Mouse (Mus musculus) forebrain, postnatal 0 days (tissue): ENCODE measurements around the gene Zfp335. TPM values are rescaled to one million over a fixed set of nuclear protein-coding genes. Genes with fewer than 3 reads are reported as not detected.

Experiments used
- ATAC-seq: fragments of 200-750 bp; cut with Nextera tagmentation; 2 replicates; pipeline ENCODE4 v1.8.0; 2017; ENCODE audit warnings: mild to moderate bottlenecking, moderate library complexity
- DNase-seq: peaks from one replicate; pipeline ENCODE4 v3.0.0-alpha.2; 2015
- H3K27ac ChIP-seq: fragments of 300-500 bp; sonication (generic); 2 replicates; pipeline ENCODE4 v1.5.1; 2014; ENCODE audit warnings: low read depth, mild to moderate bottlenecking, antibody characterized with exemption, low read length, moderate library complexity, mixed read lengths
- H3K27me3 ChIP-seq: fragments of 300-500 bp; sonication (generic); 2 replicates; pipeline ENCODE4 v1.6.1; 2014; ENCODE audit warnings: mild to moderate bottlenecking, low read length, mixed read lengths; ENCODE audit not compliant: insufficient read depth
- H3K36me3 ChIP-seq: fragments of 300-500 bp; sonication (generic); 2 replicates; pipeline ENCODE4 v1.6.1; 2014; ENCODE audit warnings: mild to moderate bottlenecking, moderate library complexity; ENCODE audit not compliant: insufficient read depth
- H3K4me1 ChIP-seq: fragments of 300-500 bp; sonication (generic); 2 replicates; pipeline ENCODE4 v1.6.1; 2014; ENCODE audit warnings: antibody characterized with exemption; ENCODE audit not compliant: insufficient read depth
- H3K4me2 ChIP-seq: fragments of 300-500 bp; sonication (generic); 2 replicates; pipeline ENCODE4 v1.6.1; 2014; ENCODE audit warnings: low read depth, mild to moderate bottlenecking, moderate library complexity
- H3K4me3 ChIP-seq: fragments of 300-500 bp; sonication (generic); 2 replicates; pipeline ENCODE4 v1.5.1; 2014; ENCODE audit warnings: low read depth, low read length, mixed read lengths
- H3K9ac ChIP-seq: fragments of 300-500 bp; sonication (generic); 2 replicates; pipeline ENCODE4 v1.6.1; 2014; ENCODE audit warnings: mild to moderate bottlenecking
- H3K9me3 ChIP-seq: fragments of 300-500 bp; sonication (generic); 2 replicates; pipeline ENCODE4 v1.6.1; 2016; ENCODE audit warnings: low read length
- CTCF ChIP-seq: sonication (generic); IDR thresholded peaks from 2 replicates; pipeline ENCODE4 v1.5.1; 2016; ENCODE audit warnings: antibody characterized with exemption, control low read depth, low read depth
- WGBS: fragments of 180-500 bp; shearing (Covaris S2); extraction: QIAGEN DNeasy Blood & Tissue Kit; methylation state at CpG from one replicate; pipeline ENCODE4 v1.1.7; 2014; 5-methylcytosine and 5-hydroxymethylcytosine counted together
- polyA plus RNA-seq: library from polyadenylated mRNA; unstranded; fragments of >200 nt; fragmentation: Nextera tagmentation; extraction: Ambion mirVana; gene quantifications from 2 replicates; pipeline ENCODE4 v1.2.1, GENCODE M21; 2015
- total RNA-seq: library from RNA; depleted of rRNA; stranded (reverse); fragments of >200 nt; gene quantifications from 2 replicates; pipeline ENCODE4 v1.2.3, GENCODE M21; 2014

Gene Zfp335
- total and polyA plus RNA-seq, 2 experiments from 2014 or later: 11.2 to 26.0 TPM

DNA sequence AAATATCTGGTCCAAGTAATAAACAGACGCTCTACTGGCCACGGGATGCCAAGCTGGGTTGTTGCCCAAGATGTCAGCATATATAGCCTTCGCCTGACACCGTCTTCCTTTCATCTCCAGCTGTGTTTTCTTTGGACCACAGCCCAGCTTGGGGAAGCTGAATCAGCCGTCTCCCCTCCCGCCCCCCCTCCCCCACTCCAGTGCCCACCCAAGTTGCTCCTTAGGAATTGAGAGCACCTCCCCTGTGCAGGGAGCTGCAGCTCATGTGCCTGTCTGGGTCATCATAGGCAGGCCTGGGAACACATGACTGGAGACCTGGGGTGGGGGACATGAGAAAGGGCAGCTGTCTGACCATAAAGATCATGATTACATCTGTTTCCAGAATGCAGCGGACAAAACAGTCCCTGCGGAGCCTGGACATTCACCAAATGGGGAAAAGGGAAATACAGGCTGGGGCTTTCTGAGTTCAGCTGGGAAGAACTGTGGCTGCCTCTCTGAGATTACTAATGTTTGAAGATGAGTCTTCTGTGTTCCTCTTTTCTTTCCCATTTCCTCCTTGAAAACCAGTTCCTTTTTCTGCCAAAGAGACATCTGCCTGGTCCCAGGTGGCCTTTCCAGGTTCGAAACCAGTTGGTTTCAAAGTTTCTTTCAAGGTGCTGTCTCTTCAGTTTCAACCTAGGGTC is 49.2 kb downstream of the Zfp335 start:
- no peak for TF ChIP-seq CTCF
- Histone ChIP-seq H3K4me2 (no peak overlapping the region), H3K9me3 (no peaks in the 10 kb centered on the region), H3K4me3 (no peak overlapping the region), H3K4me1 (0 out of 2 replicates have a peak, but pooled peaks cover 5% of the 10 kb centered on the region), H3K36me3 (no peaks in the 10 kb centered on the region), H3K9ac (no peak overlapping the region), H3K27me3 (peaks cover 15% of the 10 kb centered on the region), H3K27ac (0 out of 2 replicates have a peak overlapping the region, but pooled peaks have one; percentile 21)
- ATAC-seq: peak; percentile 32; the same call in 1 of the 2 replicates
- WGBS: 34% methylated on average over 9 of the region's 9 CpGs
- DNase-seq: peak; percentile 59

DNA sequence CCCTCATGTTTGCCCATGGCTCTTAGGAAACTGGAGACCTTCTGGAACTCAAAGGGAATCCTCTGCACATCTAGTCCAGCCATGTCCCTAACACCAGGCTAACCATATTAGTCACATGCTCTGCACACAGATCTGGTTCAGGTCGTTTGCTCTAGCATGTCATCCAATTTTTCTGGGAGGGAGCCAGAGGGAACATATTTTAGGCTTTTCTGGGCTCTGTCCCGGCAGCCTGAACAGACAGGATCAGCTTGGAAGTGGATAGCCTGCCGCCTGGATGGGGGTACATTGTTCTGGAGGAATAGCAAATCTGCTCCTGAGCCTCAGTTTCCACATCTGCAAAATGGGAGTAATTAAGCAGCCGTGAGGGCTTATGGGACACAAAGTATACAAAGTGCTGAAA is 50.5 kb downstream of the Zfp335 start:
- H3K9me3 ChIP-seq: no peaks in the 10 kb centered on the region
- no peak for DNase-seq
- no peak overlapping the region for H3K9ac ChIP-seq
- no peak overlapping the region for H3K4me3 ChIP-seq
- TF ChIP-seq CTCF: no peak
- no peak overlapping the region for H3K4me2 ChIP-seq
- H3K27me3 ChIP-seq: peaks cover 21% of the 10 kb centered on the region
- no peaks in the 10 kb centered on the region for H3K36me3 ChIP-seq
- ATAC-seq: no peak
- WGBS: 64% methylated on average over 4 of the region's 4 CpGs
- no peak overlapping the region for H3K27ac ChIP-seq
- H3K4me1 ChIP-seq: 0 out of 2 replicates have a peak, but pooled peaks cover 14% of the 10 kb centered on the region

DNA sequence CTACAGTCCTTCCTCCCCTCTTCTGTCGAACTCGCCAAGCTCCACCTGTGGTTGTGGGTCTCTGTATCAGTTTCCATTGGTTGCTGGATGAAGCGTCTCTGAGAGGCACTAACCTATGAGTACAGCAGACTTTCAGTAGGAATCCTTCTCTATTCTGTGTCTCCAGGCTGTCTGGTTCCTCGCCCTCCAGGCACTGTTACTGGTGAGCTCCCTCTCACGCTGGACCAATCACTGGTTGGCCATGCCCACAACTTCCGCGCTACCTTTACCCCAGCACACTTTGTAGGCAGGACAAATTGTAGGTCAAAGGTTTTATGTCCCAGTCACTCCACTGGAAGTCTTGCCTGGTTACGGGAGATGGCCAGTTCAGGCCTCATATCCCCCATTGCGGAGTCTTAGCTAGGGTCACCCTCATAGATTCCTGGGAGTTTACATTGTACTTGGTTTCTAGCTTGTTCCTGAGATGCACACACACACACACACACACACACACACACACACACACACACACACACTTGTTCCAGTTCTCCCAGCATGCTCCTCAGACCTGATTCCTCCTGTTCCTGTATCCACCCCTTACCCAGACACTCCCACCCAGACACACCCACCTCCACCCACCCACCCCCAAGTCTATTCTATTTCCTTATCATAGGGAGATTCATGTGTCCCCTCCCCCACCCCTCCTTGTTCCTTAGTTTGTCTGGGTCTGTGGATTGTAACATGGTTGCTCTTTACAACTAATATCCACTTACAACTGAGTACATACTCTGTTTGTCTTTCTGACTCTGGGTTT is 51.7 kb downstream of the Zfp335 start:
- Histone ChIP-seq H3K27ac (no peak overlapping the region), H3K27me3 (peaks cover 21% of the 10 kb centered on the region), H3K4me2 (no peak overlapping the region), H3K9ac (no peak overlapping the region), H3K4me1 (0 out of 2 replicates have a peak, but pooled peaks cover 14% of the 10 kb centered on the region), H3K9me3 (no peaks in the 10 kb centered on the region), H3K36me3 (no peaks in the 10 kb centered on the region), H3K4me3 (no peak overlapping the region)
- DNase-seq: no peak
- WGBS: 63% methylated on average over 9 of the region's 9 CpGs
- TF ChIP-seq CTCF: no peak
- ATAC-seq: no peak

DNA sequence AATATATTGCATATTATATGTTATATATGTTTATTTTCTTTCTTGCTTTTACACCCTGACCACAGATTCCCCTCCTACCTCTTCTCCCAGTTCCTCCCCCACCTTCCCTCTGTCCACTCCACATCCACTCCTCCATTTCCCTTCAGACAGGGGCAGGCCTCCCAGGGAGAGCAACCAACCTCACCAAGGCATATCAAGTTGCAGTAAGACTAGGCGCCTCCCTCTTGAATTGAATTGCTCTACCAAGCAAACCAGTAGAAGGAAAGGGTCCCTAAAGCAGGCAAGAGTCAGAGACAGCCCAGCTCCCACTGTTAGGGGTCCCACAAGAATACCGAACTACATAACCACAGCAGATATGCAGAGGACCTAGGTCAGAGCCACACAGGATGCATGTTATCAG is 52.4 kb downstream of the Zfp335 start:
- Histone ChIP-seq H3K4me3 (no peak overlapping the region), H3K4me1 (0 out of 2 replicates have a peak, but pooled peaks cover 14% of the 10 kb centered on the region), H3K27me3 (peaks cover 21% of the 10 kb centered on the region), H3K9me3 (no peaks in the 10 kb centered on the region), H3K36me3 (no peaks in the 10 kb centered on the region), H3K9ac (no peak overlapping the region), H3K27ac (no peak overlapping the region), H3K4me2 (no peak overlapping the region)
- WGBS: 45% methylated on average over 2 of the region's 2 CpGs
- ATAC-seq: no peak
- TF ChIP-seq CTCF: no peak
- no peak for DNase-seq

DNA sequence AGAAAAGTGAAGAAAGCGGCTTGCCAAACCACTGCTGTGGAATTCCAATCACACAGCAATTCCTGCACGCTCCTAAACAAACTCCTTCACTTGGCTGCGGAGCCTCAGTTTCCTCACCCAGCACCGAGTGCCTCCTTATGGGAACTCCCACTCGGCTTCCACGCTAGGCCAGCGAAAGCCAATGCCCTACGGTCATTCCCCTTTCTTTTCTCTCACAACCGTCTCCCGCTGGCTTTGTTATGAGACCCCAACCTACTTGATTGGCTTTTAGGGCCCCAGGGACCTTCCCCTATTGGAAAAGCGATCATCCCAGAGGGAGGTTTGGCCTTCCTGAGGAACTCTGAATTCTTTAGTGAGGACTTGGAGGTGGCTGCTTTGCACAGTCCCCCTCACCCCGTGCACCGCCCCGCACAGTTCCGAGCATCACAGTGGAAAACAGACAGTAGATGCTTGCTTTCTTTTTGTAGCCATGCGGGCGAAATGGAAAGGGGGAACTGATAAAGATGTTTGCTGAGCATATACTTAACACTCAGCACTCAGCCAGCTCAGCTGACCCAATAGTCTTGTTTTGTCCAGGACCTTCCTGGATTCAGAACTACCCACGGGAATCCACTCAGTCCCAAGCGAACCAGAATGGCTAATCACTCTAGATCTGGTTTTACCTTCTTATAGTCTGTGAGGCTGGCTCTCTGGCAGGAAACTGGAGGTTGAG is 53.6 kb downstream of the Zfp335 start:
- H3K4me3 ChIP-seq: peak overlapping the region; percentile 38
- H3K36me3 ChIP-seq: no peaks in the 10 kb centered on the region
- H3K27me3 ChIP-seq: peaks cover 21% of the 10 kb centered on the region
- 0 out of 2 replicates have a peak, but pooled peaks cover 14% of the 10 kb centered on the region for H3K4me1 ChIP-seq
- no peak overlapping the region for H3K27ac ChIP-seq
- 3% methylated on average over 19 of the region's 19 CpGs for WGBS
- no peak overlapping the region for H3K9ac ChIP-seq
- ATAC-seq (no peak), DNase-seq (no peak)
- peak overlapping the region; percentile 81 for H3K4me2 ChIP-seq
- no peaks in the 10 kb centered on the region for H3K9me3 ChIP-seq
- no peak for TF ChIP-seq CTCF

DNA sequence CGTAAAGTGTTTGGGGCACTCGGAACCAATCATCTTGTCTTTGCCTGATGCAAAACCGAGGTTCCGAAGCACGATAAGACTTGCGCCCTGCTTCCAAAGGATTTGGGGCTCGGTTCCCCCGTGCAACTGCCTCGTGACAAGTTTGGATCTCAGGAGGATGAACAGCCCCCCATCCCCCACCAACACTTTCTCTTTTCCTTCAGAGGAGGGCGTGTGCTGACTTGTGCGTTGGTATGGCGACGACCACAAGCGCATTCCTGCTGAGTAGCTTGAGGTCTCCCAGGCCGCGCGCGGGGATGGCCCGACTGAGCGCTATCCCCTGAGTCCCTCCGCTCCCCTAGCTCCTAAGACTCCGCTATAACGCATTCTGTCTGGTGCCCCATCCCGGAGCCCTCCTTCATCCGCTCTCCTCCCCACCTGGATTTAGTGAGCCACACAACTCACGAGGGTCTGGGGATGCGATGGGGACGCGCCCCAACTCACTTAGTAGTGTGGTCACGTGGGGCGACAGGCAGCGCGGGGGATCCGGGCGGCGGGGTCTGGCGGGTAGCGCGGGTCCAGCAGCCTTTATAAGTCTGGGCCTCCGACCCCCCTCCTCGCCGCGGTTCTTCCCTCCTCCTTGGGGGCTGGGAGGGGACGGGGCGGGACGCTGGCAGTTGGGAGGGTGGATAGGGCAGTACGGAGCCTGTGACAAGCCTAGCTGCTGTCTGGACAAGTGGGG is 54.3 kb downstream of the Zfp335 start, which contains the start of gene Pltp:
Gene Pltp (minus strand): TSS at position 611 of the 721 bp plus-strand sequence.
- ATAC-seq (peak; percentile 82), DNase-seq (peak; percentile 65)
- 2% methylated on average over 45 of the region's 47 CpGs for WGBS
- Histone ChIP-seq H3K9me3 (no peaks in the 10 kb centered on the region), H3K4me1 (0 out of 2 replicates have a peak, but pooled peaks cover 14% of the 10 kb centered on the region), H3K4me3 (peak within 1 kb of the TSS; percentile 38), H3K27me3 (peaks cover 21% of the 10 kb centered on the region), H3K27ac (no peak within 1 kb of the TSS), H3K36me3 (no peaks in the 10 kb centered on the region), H3K4me2 (peak within 1 kb of the TSS; percentile 81), H3K9ac (peak within 1 kb of the TSS; percentile 40; the same call in 1 of the 2 replicates)
- no peak for TF ChIP-seq CTCF
